Mouse (Mus musculus) myocyte (in vitro differentiated cells): Measurements from ENCODE around the gene Zc3hav1. TPM values are rescaled to one million over a fixed set of nuclear protein-coding genes. Genes with fewer than 3 reads are reported as not detected.

Experiments
- H3K27me3 ChIP-seq: one replicate; pipeline ENCODE4 v1.6.1; 2011; ENCODE audit not compliant: control insufficient read depth, insufficient read depth, insufficient read length
- H3K36me3 ChIP-seq: one replicate; pipeline ENCODE4 v1.6.1; 2011; ENCODE audit not compliant: control insufficient read depth, insufficient read depth
- H3K4me2 ChIP-seq: one replicate; pipeline ENCODE4 v1.6.1; 2011; ENCODE audit warnings: low read depth, control low read depth
- H3K4me3 ChIP-seq: one replicate; pipeline ENCODE4 v1.5.1; 2011; ENCODE audit warnings: mild to moderate bottlenecking, control low read depth, moderate library complexity
- H3K79me2 ChIP-seq: one replicate; pipeline ENCODE4 v1.6.1; 2011; ENCODE audit not compliant: control insufficient read depth, insufficient read depth
- H3ac ChIP-seq: one replicate; pipeline ENCODE4 v1.6.1; 2011; ENCODE audit not compliant: control insufficient read depth, insufficient read length
- CEBPB ChIP-seq: IDR thresholded peaks from 2 replicates; pipeline ENCODE4 v1.6.1; 2011; ENCODE audit warnings: mild to moderate bottlenecking, moderate library complexity; ENCODE audit not compliant: poor library complexity, insufficient read depth, severe bottlenecking
- E2F4 ChIP-seq: IDR thresholded peaks from one replicate; pipeline ENCODE4 v1.6.1; 2011; ENCODE audit warnings: mild to moderate bottlenecking, control low read depth, moderate library complexity; ENCODE audit not compliant: insufficient read depth
- MAX ChIP-seq: IDR thresholded peaks from one replicate; pipeline ENCODE4 v1.6.1; 2011; ENCODE audit warnings: low read depth, mild to moderate bottlenecking, control low read depth
- MYOD1 ChIP-seq, 3 experiments: IDR thresholded peaks; one replicate each; pipeline ENCODE4 v1.6.1; 2011; ENCODE audit warnings: control low read depth in 2 of 3, low read depth in 2 of 3, mild to moderate bottlenecking in 2 of 3, moderate library complexity in 1 of 3; ENCODE audit not compliant: insufficient read length in 2 of 3, control insufficient read depth in 1 of 3
- MYOG ChIP-seq, 3 experiments: IDR thresholded peaks; one replicate each; pipeline ENCODE4 v1.6.1; 2011; ENCODE audit warnings: control low read depth in 2 of 3, low read depth in 2 of 3, mild to moderate bottlenecking in 2 of 3; ENCODE audit not compliant: insufficient read length in 2 of 3, control insufficient read depth in 1 of 3, insufficient read depth in 1 of 3
- POLR2A ChIP-seq: IDR thresholded peaks from one replicate; pipeline ENCODE4 v1.6.1; 2011; ENCODE audit warnings: low read depth, mild to moderate bottlenecking, control low read depth, moderate library complexity; ENCODE audit not compliant: insufficient read length
- POLR2AphosphoS2 ChIP-seq: IDR thresholded peaks from one replicate; pipeline ENCODE4 v1.6.1; 2011; ENCODE audit warnings: low read depth, control low read depth; ENCODE audit not compliant: insufficient read length
- REST ChIP-seq: IDR thresholded peaks from one replicate; pipeline ENCODE4 v1.6.1; 2011; ENCODE audit warnings: mild to moderate bottlenecking, control low read depth, moderate library complexity; ENCODE audit not compliant: insufficient read depth, insufficient read length
- SRF ChIP-seq: IDR thresholded peaks from one replicate; pipeline ENCODE4 v1.6.1; 2011; ENCODE audit warnings: low read depth; ENCODE audit not compliant: control insufficient read depth, insufficient read length
- TCF12 ChIP-seq: IDR thresholded peaks from one replicate; pipeline ENCODE4 v1.6.1; 2011; ENCODE audit warnings: mild to moderate bottlenecking, control low read depth; ENCODE audit not compliant: poor library complexity, insufficient read depth, severe bottlenecking
- TCF3 ChIP-seq: IDR thresholded peaks from one replicate; pipeline ENCODE4 v1.6.1; 2011; ENCODE audit warnings: low read depth, control low read depth; ENCODE audit not compliant: insufficient read length
- USF1 ChIP-seq: IDR thresholded peaks from one replicate; pipeline ENCODE4 v1.6.1; 2011; ENCODE audit warnings: low read depth, mild to moderate bottlenecking, control low read depth, moderate library complexity
- polyA plus RNA-seq: library from polyadenylated mRNA; unstranded; fragments of >200 nt; fragmentation: generic; extraction: Trizol; gene quantifications from one replicate; pipeline ENCODE4 v1.2.1, GENCODE M21; 2012; ENCODE audit warnings: missing spikeins

The Zc3hav1 gene
- polyA plus RNA-seq, 1 experiment, result 45.0 TPM

- no peak overlapping the region for H3K4me3 ChIP-seq
- H3K4me2 ChIP-seq, result no peak overlapping the region
- peaks cover 58% of the 10 kb centered on the region for H3K36me3 ChIP-seq
- peaks cover 30% of the 10 kb centered on the region for H3K79me2 ChIP-seq
- TF ChIP-seq TCF3, result no peak
- no peak for TF ChIP-seq USF1
- TF ChIP-seq POLR2AphosphoS2, result no peak
- no peak for TF ChIP-seq SRF
- TF ChIP-seq REST, result no peak
- no peak for TF ChIP-seq MYOD1 (IDR thresholded peaks at IDR 0.05; ENCODE audit: control insufficient read depth in 1 of 3, insufficient read length in 2 of 3, low read depth in 2 of 3)
- no peak for TF ChIP-seq POLR2A
- no peak for TF ChIP-seq MYOG (IDR thresholded peaks at IDR 0.05; ENCODE audit: control insufficient read depth in 1 of 3, insufficient read depth in 1 of 3, insufficient read length in 2 of 3, low read depth in 2 of 3)
- no peak for TF ChIP-seq E2F4
- no peak for TF ChIP-seq MAX
- no peak for TF ChIP-seq CEBPB
- TF ChIP-seq TCF12, result no peak
- H3K27me3 ChIP-seq, result no peaks in the 10 kb centered on the region
- no peak overlapping the region for H3ac ChIP-seq
Observed at GRCm38 (mm10) chr6:38339078-38339477, 15.3 kb downstream of the Zc3hav1 start.

DNA sequence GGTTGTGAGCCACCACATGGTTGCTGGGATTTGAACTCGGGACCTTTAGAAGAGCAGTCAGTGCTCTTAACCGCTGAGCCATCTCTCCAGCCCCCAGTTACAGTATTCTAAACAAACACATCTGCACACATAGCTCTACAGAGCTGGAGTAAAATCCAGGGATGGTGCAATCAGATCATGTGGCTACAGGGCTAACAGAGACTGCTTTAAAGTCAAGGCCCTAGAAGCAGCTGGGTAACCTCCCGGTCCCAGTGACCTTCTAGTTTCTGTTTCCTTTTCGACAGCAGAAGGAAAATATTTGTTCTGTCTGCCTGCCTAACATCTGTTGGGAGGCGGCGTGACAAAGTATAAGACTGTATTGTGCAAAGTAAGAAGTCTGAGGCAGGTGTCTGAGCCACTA is 16.5 kb downstream of the Zc3hav1 start:
- no peak overlapping the region for H3K4me2 ChIP-seq
- H3ac ChIP-seq, result no peak overlapping the region
- H3K79me2 ChIP-seq, result peaks cover 19% of the 10 kb centered on the region
- no peaks in the 10 kb centered on the region for H3K27me3 ChIP-seq
- TF ChIP-seq MAX (no peak), MYOG (IDR thresholded peaks at IDR 0.05; ENCODE audit: control insufficient read depth in 1 of 3, insufficient read depth in 1 of 3, insufficient read length in 2 of 3, low read depth in 2 of 3) (no peak), CEBPB (no peak), POLR2AphosphoS2 (no peak), E2F4 (no peak), SRF (no peak), REST (no peak), POLR2A (no peak), TCF3 (no peak), TCF12 (no peak), USF1 (no peak)
- H3K36me3 ChIP-seq, result peaks cover 62% of the 10 kb centered on the region
- H3K4me3 ChIP-seq, result no peak overlapping the region

DNA sequence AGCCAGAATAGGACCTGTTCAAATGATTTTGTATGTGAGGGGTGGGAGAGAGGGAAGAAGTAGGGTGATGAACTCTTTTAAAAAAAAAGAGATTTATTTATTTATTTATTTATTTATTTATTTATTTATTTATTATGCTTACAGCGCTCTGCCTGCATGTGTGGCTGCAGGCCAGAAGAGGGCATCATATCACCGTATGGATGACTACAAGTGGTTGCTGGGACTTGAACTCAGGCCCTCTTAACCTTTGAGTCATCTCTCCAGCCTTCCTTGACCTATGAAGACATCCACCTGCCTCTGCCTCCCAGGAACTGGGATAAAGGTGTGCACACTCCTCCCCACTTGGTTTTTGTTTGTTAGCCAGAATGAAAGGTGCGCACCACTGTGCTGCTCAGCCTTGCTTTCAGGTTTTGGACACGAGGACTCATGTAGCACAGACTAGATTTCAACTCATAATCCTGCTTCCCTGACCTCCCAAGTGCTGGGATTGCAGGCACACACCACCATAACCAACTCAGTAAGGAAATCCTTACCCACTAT is 17.2 kb downstream of the Zc3hav1 start:
- Histone ChIP-seq H3K36me3 (peaks cover 69% of the 10 kb centered on the region), H3K27me3 (no peaks in the 10 kb centered on the region), H3K79me2 (peaks cover 11% of the 10 kb centered on the region), H3ac (no peak overlapping the region), H3K4me2 (no peak overlapping the region), H3K4me3 (no peak overlapping the region)
- TF ChIP-seq POLR2A (no peak), MAX (no peak), TCF12 (no peak), REST (no peak), E2F4 (no peak)

DNA sequence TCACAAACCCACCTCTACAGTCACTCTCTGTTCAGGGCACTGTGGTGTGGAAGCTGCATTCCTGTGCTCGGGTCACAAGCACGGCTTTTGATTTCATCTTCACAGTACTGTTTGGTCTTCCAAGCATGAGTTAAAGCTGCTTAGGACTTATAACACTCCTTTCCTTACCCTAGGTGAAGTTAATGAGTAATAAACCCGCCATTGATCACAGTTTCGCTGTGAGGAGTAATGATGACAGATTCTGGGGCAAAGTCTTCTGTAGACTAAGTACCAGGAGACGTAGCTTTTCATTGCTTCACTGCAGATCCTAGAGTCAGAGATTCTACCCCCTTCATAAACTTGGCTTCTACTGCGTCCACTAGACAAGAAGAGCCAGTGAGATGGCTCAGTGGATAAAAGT is 19.1 kb downstream of the Zc3hav1 start:
- Histone ChIP-seq H3K27me3 (no peaks in the 10 kb centered on the region), H3K4me3 (no peak overlapping the region), H3K4me2 (no peak overlapping the region), H3K79me2 (peaks cover 3% of the 10 kb centered on the region), H3ac (no peak overlapping the region), H3K36me3 (peaks cover 70% of the 10 kb centered on the region)
- no peak for TF ChIP-seq MAX
- no peak for TF ChIP-seq CEBPB
- no peak for TF ChIP-seq POLR2A
- TF ChIP-seq POLR2AphosphoS2, result no peak
- TF ChIP-seq MYOD1 (IDR thresholded peaks at IDR 0.05; ENCODE audit: control insufficient read depth in 1 of 3, insufficient read length in 2 of 3, low read depth in 2 of 3), result no peak
- TF ChIP-seq TCF12, result no peak

GRCm38 (mm10) chr6:38326596-38326995 is 27.8 kb downstream of the Zc3hav1 start:
- Histone ChIP-seq H3K4me3 (no peak overlapping the region), H3K4me2 (no peak overlapping the region), H3K27me3 (no peaks in the 10 kb centered on the region), H3K79me2 (no peaks in the 10 kb centered on the region), H3K36me3 (peaks cover 73% of the 10 kb centered on the region), H3ac (no peak overlapping the region)
- no peak for TF ChIP-seq CEBPB
- no peak for TF ChIP-seq SRF
- no peak for TF ChIP-seq REST
- no peak for TF ChIP-seq POLR2AphosphoS2
- no peak for TF ChIP-seq TCF12
- no peak for TF ChIP-seq E2F4
- TF ChIP-seq USF1, result no peak
- TF ChIP-seq TCF3, result no peak
- TF ChIP-seq POLR2A, result no peak
- no peak for TF ChIP-seq MAX
- no peak for TF ChIP-seq MYOD1 (IDR thresholded peaks at IDR 0.05; ENCODE audit: control insufficient read depth in 1 of 3, insufficient read length in 2 of 3, low read depth in 2 of 3)
- no peak for TF ChIP-seq MYOG (IDR thresholded peaks at IDR 0.05; ENCODE audit: control insufficient read depth in 1 of 3, insufficient read depth in 1 of 3, insufficient read length in 2 of 3, low read depth in 2 of 3)
